Mouse (Mus musculus) intestine, postnatal 0 days (tissue): ENCODE measurements around the gene Myo1a. TPM values are rescaled to one million over a fixed set of nuclear protein-coding genes. Genes with fewer than 3 reads are reported as not detected.

Source experiments
- ATAC-seq: fragments of 200-750 bp; cut with Nextera tagmentation; 2 replicates; pipeline ENCODE4 v1.8.0; 2017; ENCODE audit warnings: mild to moderate bottlenecking, moderate TSS enrichment, moderate library complexity
- H3K27ac ChIP-seq: fragments of 300-500 bp; sonication (generic); 2 replicates; pipeline ENCODE4 v1.5.1; 2014; ENCODE audit warnings: mild to moderate bottlenecking, low read depth, low read length, moderate library complexity
- H3K27me3 ChIP-seq: fragments of 300-500 bp; sonication (generic); replicated peaks from 2 replicates; pipeline ENCODE4 v1.6.1; 2014; ENCODE audit warnings: low read length, mixed read lengths; ENCODE audit not compliant: control insufficient read depth, insufficient read depth
- H3K36me3 ChIP-seq: fragments of 300-500 bp; sonication (generic); 2 replicates; pipeline ENCODE4 v1.6.1; 2014; ENCODE audit warnings: mild to moderate bottlenecking, moderate library complexity; ENCODE audit not compliant: control insufficient read depth, insufficient read depth
- H3K4me1 ChIP-seq: fragments of 300-500 bp; sonication (generic); replicated peaks from 2 replicates; pipeline ENCODE4 v1.6.1; 2014; ENCODE audit warnings: antibody characterized with exemption, low read length, mixed read lengths; ENCODE audit not compliant: control insufficient read depth, insufficient read depth
- H3K4me2 ChIP-seq: fragments of 300-500 bp; sonication (generic); replicated peaks from 2 replicates; pipeline ENCODE4 v1.6.1; 2014; ENCODE audit warnings: low read depth, mild to moderate bottlenecking, moderate library complexity
- H3K4me3 ChIP-seq: fragments of 300-500 bp; sonication (generic); 2 replicates; pipeline ENCODE4 v1.5.1; 2014; ENCODE audit warnings: low read depth, low read length
- H3K9ac ChIP-seq: fragments of 300-500 bp; sonication (generic); 2 replicates; pipeline ENCODE4 v1.6.1; 2014; ENCODE audit warnings: mild to moderate bottlenecking, low read depth, low read length
- H3K9me3 ChIP-seq: fragments of 300-500 bp; sonication (generic); 2 replicates; pipeline ENCODE4 v1.6.1; 2016; ENCODE audit warnings: mixed run types; ENCODE audit not compliant: control insufficient read depth
- CTCF ChIP-seq: sonication (generic); IDR thresholded peaks from 2 replicates; pipeline ENCODE4 v1.5.1; 2016; ENCODE audit warnings: low read depth, mild to moderate bottlenecking, control low read depth, antibody characterized with exemption, moderate library complexity
- WGBS: fragments of 180-500 bp; shearing (Covaris S2); extraction: QIAGEN DNeasy Blood & Tissue Kit; methylation state at CpG from one replicate; pipeline ENCODE4 v1.1.7; 2014; 5-methylcytosine and 5-hydroxymethylcytosine counted together
- polyA plus RNA-seq: library from polyadenylated mRNA; unstranded; fragments of >200 nt; fragmentation: Nextera tagmentation; extraction: Ambion mirVana; gene quantifications from 2 replicates; pipeline ENCODE4 v1.2.1, GENCODE M21; 2015

The Myo1a gene
- polyA plus RNA-seq, 1 experiment from 2014 or later: 73.8 TPM

DNA sequence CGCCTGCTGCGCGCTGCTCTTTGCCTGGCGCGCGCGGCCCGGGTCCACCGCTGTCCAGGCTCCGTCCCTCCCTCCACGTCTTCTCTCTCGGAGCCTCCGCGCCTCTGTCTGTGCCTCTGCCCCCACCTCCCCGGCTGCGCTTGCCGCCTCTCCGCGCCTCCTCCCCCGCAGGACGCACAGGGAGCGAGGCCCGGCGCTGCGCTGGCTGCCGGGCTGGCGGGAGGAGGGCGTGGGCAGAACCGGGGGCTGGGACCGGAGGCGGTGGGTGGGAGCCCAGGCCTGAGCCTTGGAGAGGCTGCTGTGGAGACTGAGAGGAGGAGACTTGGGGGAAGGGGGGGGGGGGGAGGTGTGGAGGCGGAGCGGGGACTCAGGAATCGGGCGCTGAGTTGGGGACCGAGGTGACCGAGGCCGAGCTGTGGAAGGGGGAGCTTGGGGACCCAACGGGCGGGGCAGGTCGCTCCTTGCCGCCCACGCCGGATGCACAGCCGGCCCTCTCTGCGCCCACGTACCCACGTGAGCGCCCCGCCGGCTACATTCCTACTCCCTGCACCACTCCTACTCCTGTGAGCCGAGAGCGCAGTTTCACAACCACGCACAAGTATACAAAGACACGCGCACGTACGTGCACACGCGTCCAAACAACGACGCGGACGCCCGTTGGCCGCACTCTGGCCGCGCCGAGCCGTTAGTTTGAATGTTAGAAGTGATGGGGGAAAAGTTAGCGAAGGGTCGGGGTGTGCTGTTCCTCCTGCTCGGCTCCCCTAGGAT, 38.3 kb upstream of the Myo1a start, which contains the start of gene Nemp1:
TSS of gene Nemp1 (plus strand) at position 401 of the 768 bp plus-strand sequence.
- no peaks in the 10 kb centered on the region for H3K9me3 ChIP-seq
- peak within 1 kb of the TSS; percentile 67 for H3K9ac ChIP-seq
- peak within 1 kb of the TSS; percentile 81 for H3K27ac ChIP-seq
- H3K36me3 ChIP-seq: no peaks in the 10 kb centered on the region; the same call in 1 of the 2 replicates
- no peaks in the 10 kb centered on the region; the same call in 1 of the 2 replicates for H3K4me1 ChIP-seq
- TF ChIP-seq CTCF: no peak
- no peaks in the 10 kb centered on the region; the same call in 1 of the 2 replicates for H3K27me3 ChIP-seq
- under 1% methylated on average over 64 of the region's 73 CpGs for WGBS
- peak within 1 kb of the TSS; percentile 56 for H3K4me3 ChIP-seq
- ATAC-seq: peak; percentile 62
- H3K4me2 ChIP-seq: peak within 1 kb of the TSS; percentile 93

GRCm38 (mm10) chr10:127667269-127668092, 37.5 kb upstream of the Myo1a start:
- Histone ChIP-seq H3K27ac (peak overlapping the region; percentile 81), H3K36me3 (no peaks in the 10 kb centered on the region; the same call in 1 of the 2 replicates), H3K9ac (peak overlapping the region; percentile 67), H3K4me1 (no peaks in the 10 kb centered on the region; the same call in 1 of the 2 replicates), H3K27me3 (no peaks in the 10 kb centered on the region; the same call in 1 of the 2 replicates), H3K9me3 (no peaks in the 10 kb centered on the region), H3K4me3 (peak overlapping the region; percentile 56), H3K4me2 (peak overlapping the region; percentile 93)
- TF ChIP-seq CTCF: no peak
- peak; percentile 54 for ATAC-seq
- 2% methylated on average over 35 of the region's 35 CpGs for WGBS

DNA sequence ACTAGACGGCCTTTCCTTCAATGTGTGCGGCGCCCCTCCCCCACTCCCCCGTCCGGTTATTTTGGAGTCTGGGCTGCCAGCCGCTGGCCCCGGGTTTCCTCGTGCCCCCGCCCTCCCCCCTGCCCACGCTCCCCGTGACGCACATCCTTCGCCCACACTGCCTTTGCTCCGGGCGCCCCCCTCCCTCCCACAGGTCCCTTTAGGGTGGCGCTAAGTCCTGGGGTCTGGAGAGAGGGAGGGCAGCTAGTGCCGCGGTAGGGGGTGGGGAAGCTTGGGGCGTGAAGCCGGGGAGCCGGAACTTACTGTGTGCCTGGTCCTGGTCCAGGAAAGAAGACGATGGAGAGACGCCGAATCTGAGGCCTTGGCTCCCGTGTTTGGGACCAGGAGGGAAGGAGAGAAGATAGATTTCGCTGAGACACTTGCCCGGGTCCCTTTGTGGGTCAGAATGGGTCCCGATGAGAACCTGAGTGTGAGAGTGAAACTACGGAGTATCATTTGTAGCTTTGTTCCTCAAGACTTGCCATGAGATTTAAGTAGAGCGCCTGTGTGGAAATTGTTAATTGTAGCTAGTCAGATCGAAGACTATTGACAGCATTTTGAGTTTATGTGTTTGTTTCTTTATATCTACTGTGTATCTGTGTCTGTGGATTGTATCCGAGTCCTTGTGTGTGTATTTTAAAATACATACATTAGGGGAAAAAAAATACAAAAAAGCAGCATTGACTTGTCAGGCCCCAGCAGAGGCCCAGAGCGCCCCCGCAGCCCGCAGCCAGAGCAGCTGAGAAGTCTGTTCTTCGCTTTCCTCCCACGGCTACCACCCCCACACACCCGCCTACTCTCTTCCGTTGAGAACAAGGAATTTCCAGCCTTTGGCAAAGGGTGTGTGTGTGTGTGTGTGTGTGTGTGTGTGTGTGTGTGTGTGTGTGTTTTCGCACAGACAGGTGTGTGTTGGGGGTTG, 36.6 kb upstream of the Myo1a start, which contains the start of gene Nab2:
TSS of gene Nab2 (minus strand) at position 476 of the 958 bp plus-strand sequence.
- Histone ChIP-seq H3K4me3 (peak within 1 kb of the TSS; percentile 56), H3K36me3 (no peaks in the 10 kb centered on the region; the same call in 1 of the 2 replicates), H3K4me1 (no peaks in the 10 kb centered on the region; the same call in 1 of the 2 replicates), H3K27ac (peak within 1 kb of the TSS; percentile 81), H3K27me3 (no peaks in the 10 kb centered on the region; the same call in 1 of the 2 replicates), H3K9me3 (no peaks in the 10 kb centered on the region), H3K9ac (peak within 1 kb of the TSS; percentile 37), H3K4me2 (peak within 1 kb of the TSS; percentile 93)
- WGBS: 8% methylated on average over 39 of the region's 40 CpGs
- ATAC-seq: peak; percentile 34
- peak; percentile 49 for TF ChIP-seq CTCF

- H3K9me3 ChIP-seq: no peaks in the 10 kb centered on the region
- H3K4me3 ChIP-seq: peak overlapping the region; percentile 56; the same call in 1 of the 2 replicates
- peak overlapping the region; percentile 81; the same call in 1 of the 2 replicates for H3K27ac ChIP-seq
- 38% methylated on average over 7 of the region's 7 CpGs for WGBS
- H3K9ac ChIP-seq: no peak overlapping the region; the same call in 1 of the 2 replicates
- H3K36me3 ChIP-seq: no peaks in the 10 kb centered on the region; the same call in 1 of the 2 replicates
- H3K4me2 ChIP-seq: peak overlapping the region; percentile 93
- no peak for ATAC-seq
- TF ChIP-seq CTCF: no peak
- H3K4me1 ChIP-seq: no peaks in the 10 kb centered on the region; the same call in 1 of the 2 replicates
- H3K27me3 ChIP-seq: no peaks in the 10 kb centered on the region; the same call in 1 of the 2 replicates
Measured at GRCm38 (mm10) chr10:127669170-127669569, 35.8 kb upstream of the Myo1a start.

DNA sequence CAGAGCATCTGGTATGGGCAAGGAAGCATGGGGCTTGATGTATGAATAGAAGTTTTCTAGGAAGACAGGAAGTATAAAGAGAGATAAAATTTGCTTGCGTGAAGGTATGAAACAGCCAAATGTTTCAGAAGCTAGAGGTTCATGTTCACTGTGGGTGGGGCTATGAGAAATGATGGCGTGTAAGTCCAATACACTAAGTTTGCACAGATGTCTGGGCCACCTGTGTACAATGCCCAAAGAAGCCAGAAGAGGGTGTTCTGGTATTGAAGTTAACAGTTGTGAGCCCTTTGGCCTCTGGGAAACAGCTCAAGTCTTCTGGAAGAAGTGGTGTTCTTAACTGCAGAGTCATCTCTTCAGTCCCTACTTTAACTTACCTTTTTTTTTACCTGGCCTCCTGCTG, 34.8 kb upstream of the Myo1a start:
- Histone ChIP-seq H3K27me3 (no peaks in the 10 kb centered on the region), H3K4me2 (no peak overlapping the region), H3K36me3 (no peaks in the 10 kb centered on the region), H3K4me3 (no peak overlapping the region), H3K4me1 (no peaks in the 10 kb centered on the region; the same call in 1 of the 2 replicates), H3K9me3 (no peaks in the 10 kb centered on the region), H3K27ac (no peak overlapping the region), H3K9ac (no peak overlapping the region)
- TF ChIP-seq CTCF: 0 out of 2 replicates have a peak, but pooled peaks have one; percentile 7
- 76% methylated on average over 2 of the region's 2 CpGs for WGBS
- no peak for ATAC-seq
